Mouse (Mus musculus) retina, postnatal 7 days (tissue): ENCODE results near the gene Brinp1.

Experiments used
- DNase-seq: peaks from one replicate; pipeline ENCODE4 v3.0.0-alpha.2; 2012; ENCODE audit warnings: low read depth, low spot score

Gene Brinp1

GRCm38 (mm10) chr4:68954322-68954901 lies at the start of gene Brinp1:
Gene Brinp1, minus strand, starts transcription at chr4:68954397.
- DNase-seq: peak; percentile 23

GRCm38 (mm10) chr4:68957265-68957664 lies 3.1 kb upstream of the Brinp1 start:
- DNase-seq: no peak

GRCm38 (mm10) chr4:68955621-68956020 lies 1.4 kb upstream of the Brinp1 start:
- DNase-seq: no peak

- no peak for DNase-seq
Measured at GRCm38 (mm10) chr4:68953667-68954321, 403 bp downstream of the Brinp1 start.

- no peak for DNase-seq
Measured at GRCm38 (mm10) chr4:68953131-68953551, 1.1 kb downstream of the Brinp1 start.

GRCm38 (mm10) chr4:68950556-68950955 lies 3.6 kb downstream of the Brinp1 start:
- DNase-seq: no peak

GRCm38 (mm10) chr4:68942938-68943337 lies 11.3 kb downstream of the Brinp1 start:
- no peak for DNase-seq

- DNase-seq: no peak
Measured at GRCm38 (mm10) chr4:68930022-68930421, 24.2 kb downstream of the Brinp1 start.

- no peak for DNase-seq
Measured at GRCm38 (mm10) chr4:68926091-68926490, 28.1 kb downstream of the Brinp1 start.

GRCm38 (mm10) chr4:68922944-68923343 lies 31.3 kb downstream of the Brinp1 start:
- DNase-seq: no peak

- DNase-seq: no peak
Measured at GRCm38 (mm10) chr4:68922504-68922903, 31.7 kb downstream of the Brinp1 start.

GRCm38 (mm10) chr4:68920127-68920526 lies 34.1 kb downstream of the Brinp1 start:
- no peak for DNase-seq

GRCm38 (mm10) chr4:68910942-68911341 lies 43.3 kb downstream of the Brinp1 start:
- DNase-seq: no peak

- no peak for DNase-seq
Measured at GRCm38 (mm10) chr4:68906417-68907210, 47.6 kb downstream of the Brinp1 start.

- no peak for DNase-seq
Measured at GRCm38 (mm10) chr4:68890526-68890925, 63.7 kb downstream of the Brinp1 start.

- no peak for DNase-seq
Measured at GRCm38 (mm10) chr4:68886276-68886675, 67.9 kb downstream of the Brinp1 start.

- DNase-seq: no peak
Measured at GRCm38 (mm10) chr4:68872028-68872427, 82.2 kb downstream of the Brinp1 start.

GRCm38 (mm10) chr4:68865135-68865767 lies 88.9 kb downstream of the Brinp1 start:
- DNase-seq: no peak

GRCm38 (mm10) chr4:68864668-68865067 lies 89.5 kb downstream of the Brinp1 start:
- DNase-seq: no peak

- no peak for DNase-seq
Measured at GRCm38 (mm10) chr4:68856868-68857267, 97.3 kb downstream of the Brinp1 start.

- no peak for DNase-seq
Measured at GRCm38 (mm10) chr4:68849671-68850070, 104.5 kb downstream of the Brinp1 start.

GRCm38 (mm10) chr4:68846976-68847375 lies 107.2 kb downstream of the Brinp1 start:
- no peak for DNase-seq
